Mouse (Mus musculus) spleen, adult 2 months (tissue): ENCODE results near the gene Ssr1. TPM values are rescaled to one million over a fixed set of nuclear protein-coding genes. Genes with fewer than 3 reads are reported as not detected.

Source experiments
- DNase-seq, 2 experiments: peaks; one replicate each; pipeline versions ENCODE4 v3.0.0 to v3.0.0-alpha.2; 2012 to 2021; ENCODE audit warnings: low spot score in 2 of 2, low read depth in 1 of 2
- H3K27ac ChIP-seq: fragments of 200-500 bp; 2 replicates; pipeline ENCODE4 v1.5.1; 2012; ENCODE audit warnings: low read length, inconsistent platforms; ENCODE audit not compliant: insufficient read depth
- H3K27me3 ChIP-seq: fragments of 200-500 bp; 2 replicates; pipeline ENCODE4 v1.6.1; 2012; ENCODE audit warnings: mild to moderate bottlenecking, moderate library complexity, low read length, inconsistent platforms; ENCODE audit not compliant: control insufficient read depth, insufficient read depth
- H3K36me3 ChIP-seq: fragments of 200-500 bp; 2 replicates; pipeline ENCODE4 v1.6.1; 2012; ENCODE audit warnings: mild to moderate bottlenecking, low read length, inconsistent platforms; ENCODE audit not compliant: control insufficient read depth, insufficient read depth
- H3K4me1 ChIP-seq: fragments of 200-500 bp; 2 replicates; pipeline ENCODE4 v1.6.1; 2011; ENCODE audit warnings: inconsistent platforms; ENCODE audit not compliant: control insufficient read depth, insufficient read depth, insufficient read length
- H3K4me3 ChIP-seq: fragments of 200-500 bp; 2 replicates; pipeline ENCODE4 v1.5.1; 2011; ENCODE audit warnings: mild to moderate bottlenecking, inconsistent platforms; ENCODE audit not compliant: insufficient read depth, insufficient read length; ENCODE audit errors: extremely low read depth
- CTCF ChIP-seq: fragments of 200-500 bp; IDR thresholded peaks from 2 replicates; pipeline ENCODE4 v1.5.1; 2011; ENCODE audit warnings: mild to moderate bottlenecking, inconsistent platforms; ENCODE audit not compliant: insufficient read depth, insufficient read length, insufficient replicate concordance; ENCODE audit errors: extremely low read depth
- POLR2A ChIP-seq: fragments of 200-500 bp; IDR thresholded peaks from 2 replicates; pipeline ENCODE4 v1.6.1; 2011; ENCODE audit warnings: low read depth, low read length, inconsistent platforms
- WGBS: fragments of 180-500 bp; shearing (Covaris S2); methylation state at CpG from one replicate; pipeline ENCODE4 v1.1.7; 2018; 5-methylcytosine and 5-hydroxymethylcytosine counted together
- polyA plus RNA-seq: library from polyadenylated mRNA; depleted of rRNA; stranded (reverse); fragments of >200 nt; gene quantifications from 2 replicates; pipeline ENCODE4 v1.2.3, GENCODE M21; 2012

Gene Ssr1
- polyA plus RNA-seq, 1 experiment = 4.1 TPM

- whole genome bisulfite sequencing = 81% methylated on average over 4 of the region's 4 CpGs
- Histone ChIP-seq H3K4me1 (peaks cover 9% of the 10 kb centered on the region), H3K27me3 (no peaks in the 10 kb centered on the region), H3K36me3 (no peaks in the 10 kb centered on the region), H3K4me3 (no peak overlapping the region), H3K27ac (no peak overlapping the region)
- DNase-seq = peak in 1 of 2 experiments; percentile 9
- TF ChIP-seq CTCF (0 out of 2 replicates have a peak, but pooled peaks have one; percentile 8), POLR2A (no peak)
Observed at GRCm38 (mm10) chr13:38025874-38026273, 31.9 kb upstream of the Ssr1 start.

GRCm38 (mm10) chr13:38018791-38019190, 24.8 kb upstream of the Ssr1 start:
- DNase-seq = no peak
- Histone ChIP-seq H3K27ac (no peak overlapping the region), H3K4me1 (no peaks in the 10 kb centered on the region), H3K27me3 (no peaks in the 10 kb centered on the region), H3K4me3 (no peak overlapping the region), H3K36me3 (no peaks in the 10 kb centered on the region)
- 76% methylated on average over 3 of the region's 3 CpGs for WGBS
- no peak for TF ChIP-seq POLR2A
- no peak for TF ChIP-seq CTCF

DNA sequence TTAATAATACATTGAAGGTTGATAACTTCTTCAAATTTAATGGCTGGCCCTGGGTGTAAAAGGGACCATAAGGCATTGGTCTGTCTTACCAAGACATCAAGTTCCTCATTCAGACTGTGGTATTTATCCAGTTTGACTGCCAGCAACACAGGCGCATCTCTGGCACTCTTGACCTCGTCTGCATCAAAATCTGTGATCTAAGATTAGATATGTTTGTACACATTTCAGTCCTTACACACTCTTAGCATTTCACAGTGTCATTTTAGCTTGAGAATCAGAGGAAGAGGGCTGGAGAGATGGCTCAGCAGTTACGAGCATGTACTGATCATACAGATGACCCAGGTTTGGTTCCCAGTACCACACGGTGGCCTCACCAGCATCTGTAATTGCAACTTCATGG, 21.6 kb upstream of the Ssr1 start:
- DNase-seq = no peak

DNA sequence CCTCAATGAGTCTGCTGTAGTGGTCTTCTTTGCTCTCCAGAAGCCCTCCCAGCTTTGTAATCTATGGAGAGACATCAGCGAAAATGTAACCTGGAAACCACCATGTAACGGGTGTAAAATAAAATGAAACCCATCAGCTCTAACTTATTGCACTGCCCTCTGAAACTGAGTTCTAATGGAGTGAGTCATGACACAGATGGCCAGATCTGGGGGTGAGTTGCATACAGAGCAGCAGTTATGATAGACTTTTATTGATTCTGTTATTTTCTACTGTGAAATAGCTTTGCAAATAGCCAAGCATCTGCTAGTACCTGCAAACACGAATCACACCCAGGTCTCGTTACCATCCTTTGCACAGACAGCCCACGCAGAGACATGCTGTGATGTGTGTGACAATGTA, 18.4 kb upstream of the Ssr1 start:
- Histone ChIP-seq H3K4me1 (peaks cover 6% of the 10 kb centered on the region; the same call in 1 of the 2 replicates), H3K36me3 (no peaks in the 10 kb centered on the region), H3K27me3 (no peaks in the 10 kb centered on the region), H3K27ac (no peak overlapping the region), H3K4me3 (no peak overlapping the region)
- TF ChIP-seq POLR2A = no peak
- no peak for TF ChIP-seq CTCF
- DNase-seq = no peak
- WGBS = 92% methylated on average over 5 of the region's 5 CpGs

More for the DNA sequence above, 21.6 kb upstream of the Ssr1 start:
- H3K27me3 ChIP-seq = no peaks in the 10 kb centered on the region
- peaks cover under 1% of the 10 kb centered on the region; the same call in 1 of the 2 replicates for H3K4me1 ChIP-seq
- WGBS = 89% methylated on average over 4 of the region's 4 CpGs
- H3K27ac ChIP-seq = no peak overlapping the region
- no peak overlapping the region for H3K4me3 ChIP-seq
- no peaks in the 10 kb centered on the region for H3K36me3 ChIP-seq
- TF ChIP-seq CTCF (no peak), POLR2A (no peak)

DNA sequence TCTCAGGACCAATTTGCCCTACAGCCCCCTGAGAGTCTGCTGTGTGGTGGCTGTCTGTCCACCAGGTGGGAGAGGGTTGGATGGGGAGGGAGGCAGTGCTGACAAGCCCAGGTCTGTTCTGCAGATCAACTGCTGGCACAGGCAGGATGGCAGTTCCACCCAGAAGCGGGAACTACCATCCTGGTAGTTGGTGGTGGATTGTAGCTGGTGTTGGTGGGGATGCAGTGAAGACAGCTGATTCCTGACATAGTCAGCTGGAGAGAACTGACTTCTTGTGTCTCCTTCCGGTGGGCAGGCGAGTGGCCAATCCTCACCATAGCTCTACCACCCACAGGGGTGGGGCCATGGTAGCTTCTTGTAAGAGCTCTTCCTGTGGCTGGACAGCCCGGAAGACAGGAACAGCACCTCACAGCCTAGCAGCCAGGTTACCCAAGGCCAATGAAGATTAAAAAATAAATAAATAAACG, 16.5 kb upstream of the Ssr1 start:
- Histone ChIP-seq H3K36me3 (no peaks in the 10 kb centered on the region), H3K4me1 (peaks cover 6% of the 10 kb centered on the region; the same call in 1 of the 2 replicates), H3K27ac (peak overlapping the region; percentile 76), H3K27me3 (no peaks in the 10 kb centered on the region), H3K4me3 (no peak overlapping the region)
- TF ChIP-seq POLR2A = no peak
- no peak for TF ChIP-seq CTCF
- peak; percentile 28 to 42 for DNase-seq
- 29% methylated on average over 5 of the region's 5 CpGs for WGBS

- peaks cover 6% of the 10 kb centered on the region; the same call in 1 of the 2 replicates for H3K4me1 ChIP-seq
- H3K27ac ChIP-seq = peak overlapping the region; percentile 76
- peak in 1 of 2 experiments; percentile 22 for DNase-seq
- H3K36me3 ChIP-seq = no peaks in the 10 kb centered on the region
- no peaks in the 10 kb centered on the region for H3K27me3 ChIP-seq
- no peak for TF ChIP-seq CTCF
- no peak for TF ChIP-seq POLR2A
- WGBS = 23% methylated on average over 5 of the region's 5 CpGs
- H3K4me3 ChIP-seq = no peak overlapping the region
Observed at GRCm38 (mm10) chr13:38009721-38010408, 15.8 kb upstream of the Ssr1 start.

DNA sequence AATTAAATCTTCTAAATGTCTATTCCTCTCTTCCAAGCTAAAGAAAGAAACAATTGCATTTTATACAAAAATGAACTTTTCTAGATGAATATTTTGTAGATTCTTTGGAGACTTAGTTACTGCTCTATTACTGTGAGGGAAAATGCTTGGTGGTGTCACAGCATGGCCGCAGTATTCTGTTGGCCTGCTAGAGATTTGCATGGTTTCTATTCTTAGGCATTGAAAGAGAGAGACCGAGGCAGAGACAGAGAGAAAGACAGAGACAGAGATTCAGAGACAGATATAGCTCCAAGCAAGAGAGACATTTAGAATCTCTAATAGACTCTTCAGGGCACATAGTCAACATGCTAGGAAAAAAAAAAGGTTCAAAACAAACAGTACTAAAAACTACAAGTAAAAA, 14.0 kb upstream of the Ssr1 start:
- TF ChIP-seq CTCF (no peak), POLR2A (no peak)
- DNase-seq = no peak
- WGBS = 93% methylated on average over 2 of the region's 2 CpGs
- H3K36me3 ChIP-seq = no peaks in the 10 kb centered on the region
- H3K27me3 ChIP-seq = no peaks in the 10 kb centered on the region
- H3K4me3 ChIP-seq = no peak overlapping the region
- H3K27ac ChIP-seq = no peak overlapping the region
- H3K4me1 ChIP-seq = peaks cover 6% of the 10 kb centered on the region; the same call in 1 of the 2 replicates
